Mouse (Mus musculus) megakaryocyte, embryonic 14.5 days (primary cell): ENCODE results near the gene Grk5.

Source experiments
- FLI1 ChIP-seq: IDR thresholded peaks from 2 replicates; pipeline ENCODE4 v1.6.1; 2012; ENCODE audit warnings: low read length, inconsistent platforms, mixed read lengths
- GATA1 ChIP-seq: IDR thresholded peaks from 3 replicates; pipeline ENCODE4 v1.6.1; 2012; ENCODE audit warnings: mixed read lengths, low read length, inconsistent platforms, borderline replicate concordance

DNA sequence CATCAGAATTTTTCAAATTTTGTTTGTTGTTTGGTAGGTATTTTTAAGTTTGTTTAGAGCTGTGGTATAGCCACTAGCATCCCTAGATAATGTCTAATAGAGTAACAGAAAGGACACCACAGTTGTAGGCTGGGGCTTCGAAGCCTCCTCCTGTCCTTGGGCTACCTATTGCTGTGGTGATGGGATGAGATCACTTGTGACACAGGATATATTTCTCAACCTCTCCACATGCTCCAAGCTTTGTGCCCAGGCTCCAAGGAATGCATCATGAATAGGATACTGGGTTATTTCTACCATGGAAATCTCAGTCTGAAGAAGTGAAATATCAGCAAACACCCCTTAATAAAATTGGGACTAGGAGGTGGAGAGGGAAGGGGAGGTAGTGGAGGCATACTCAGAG, 198.2 kb downstream of the Grk5 start:
- no peak for TF ChIP-seq FLI1
- TF ChIP-seq GATA1 = no peak
